17 mouse cellular contexts compared by ENCODE assay signal in the genomic region with DNA sequence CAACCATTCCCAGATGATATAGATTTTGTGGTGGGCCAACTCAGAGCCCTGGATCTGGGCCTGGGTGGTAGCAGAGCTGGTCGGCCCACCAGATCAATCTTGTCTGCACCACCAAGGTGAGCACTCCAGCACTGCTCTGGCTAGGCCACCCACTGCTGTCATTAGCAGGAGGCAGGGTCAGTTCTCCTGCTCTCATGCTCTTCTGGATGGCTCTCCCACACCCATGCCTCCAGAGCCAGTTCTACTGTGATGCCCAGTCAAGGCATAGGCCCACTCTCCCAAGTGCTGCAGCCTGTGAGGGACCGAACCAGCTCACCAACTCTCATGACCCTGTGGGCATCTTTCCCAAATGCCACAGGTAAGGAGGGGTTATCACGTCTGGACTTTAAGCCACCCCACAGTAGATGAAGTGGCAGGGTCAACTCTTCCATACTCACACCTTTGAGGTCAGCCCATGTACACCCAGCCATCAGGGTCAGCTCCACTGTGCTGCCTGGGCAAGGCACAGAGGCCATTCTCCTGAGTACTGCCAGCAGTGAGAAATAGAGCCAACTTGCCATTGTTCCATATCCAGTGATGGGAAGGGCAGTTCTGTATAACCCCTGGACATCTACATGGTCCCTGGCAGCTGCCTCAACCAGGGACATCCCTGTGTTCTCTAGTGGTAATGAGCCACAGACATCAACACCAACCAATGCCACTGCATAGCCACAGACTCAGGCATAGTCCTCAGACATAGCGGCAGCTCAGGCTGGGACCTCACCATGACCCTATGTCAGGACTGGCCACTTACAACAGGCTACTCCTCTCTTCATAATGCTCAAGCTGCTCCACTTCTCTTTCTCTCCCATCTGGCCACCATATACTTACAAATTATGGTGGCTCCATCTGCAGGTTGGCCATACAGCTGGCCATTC.
DNase-seq lines count a peak whose midpoint lies in the region; ATAC-seq lines count a peak whose summit lies in the region.
"Had no signal": no experiment of that assay in that cellular context is flagged by ENCODE, and none has a peak within 500 bp of the region (broad histone marks: within the 10 kb centered on the region; RNA-seq: fewer than 3 reads in every experiment).

No protein-coding gene starts in this region.

- no peak for DNase-seq in kidney, adult 9 months
- DNase-seq in midbrain, embryonic 10.5 days (ENCODE audit: low spot score) = no peak
- no peak for DNase-seq in thymus, postnatal 0 days (ENCODE audit: low spot score)
- DNase-seq: cerebellum, adult 11-12 months; gastrocnemius, postnatal 10 days; heart, adult 18-20 months; kidney, adult 8-10 months; lung, postnatal 4 days; thymus, postnatal 25 days had no signal

- no peak overlapping the region for H3K27ac ChIP-seq in forebrain, embryonic 13.5 days
- H3K27ac ChIP-seq in forebrain, embryonic 16.5 days (ENCODE audit: low read length) = no peak overlapping the region
- no peak overlapping the region for H3K27ac ChIP-seq in kidney, embryonic 16.5 days (ENCODE audit: low read length)
- no peak overlapping the region for H3K27ac ChIP-seq in midbrain, embryonic 13.5 days
- no peak overlapping the region for H3K27ac ChIP-seq in midbrain, embryonic 10.5 days (replicated peaks)
- H3K27ac ChIP-seq in limb, embryonic 15.5 days = no peak overlapping the region
- H3K27ac ChIP-seq: heart, embryonic 15.5 days; liver, embryonic 12.5 days; stomach, postnatal 0 days had no signal

- H3K36me3 ChIP-seq in forebrain, embryonic 13.5 days (ENCODE audit: poor library complexity, severe bottlenecking) = no peaks in the 10 kb centered on the region
- H3K36me3 ChIP-seq in forebrain, embryonic 16.5 days (ENCODE audit: control insufficient read depth, insufficient read depth) = no peaks in the 10 kb centered on the region
- H3K36me3 ChIP-seq in kidney, embryonic 16.5 days (ENCODE audit: insufficient read depth, low read length) = no peaks in the 10 kb centered on the region
- no peaks in the 10 kb centered on the region for H3K36me3 ChIP-seq in midbrain, embryonic 13.5 days
- no peaks in the 10 kb centered on the region for H3K36me3 ChIP-seq in midbrain, embryonic 10.5 days
- no peaks in the 10 kb centered on the region for H3K36me3 ChIP-seq in limb, embryonic 15.5 days
- H3K36me3 ChIP-seq: heart, embryonic 15.5 days; liver, embryonic 12.5 days had no signal

- WGBS in forebrain, embryonic 13.5 days = 87% methylated on average over 4 of the region's 4 CpGs
- WGBS in forebrain, embryonic 16.5 days = 91% methylated on average over 4 of the region's 4 CpGs
- WGBS in kidney, embryonic 16.5 days = 81% methylated on average over 4 of the region's 4 CpGs
- 92% methylated on average over 4 of the region's 4 CpGs for WGBS in midbrain, embryonic 13.5 days
- 86% methylated on average over 4 of the region's 4 CpGs for WGBS in midbrain, embryonic 10.5 days
- WGBS in limb, embryonic 15.5 days = 83% methylated on average over 4 of the region's 4 CpGs

- H3K4me3 ChIP-seq in forebrain, embryonic 13.5 days = no peak overlapping the region
- H3K4me3 ChIP-seq in forebrain, embryonic 16.5 days (replicated peaks; ENCODE audit: low read length) = no peak overlapping the region
- no peak overlapping the region for H3K4me3 ChIP-seq in kidney, embryonic 16.5 days (ENCODE audit: low read length)
- H3K4me3 ChIP-seq in midbrain, embryonic 13.5 days (replicated peaks) = no peak overlapping the region
- no peak overlapping the region for H3K4me3 ChIP-seq in midbrain, embryonic 10.5 days
- no peak overlapping the region for H3K4me3 ChIP-seq in limb, embryonic 15.5 days
- H3K4me3 ChIP-seq: heart, embryonic 15.5 days; liver, embryonic 12.5 days had no signal

- no peaks in the 10 kb centered on the region for H3K27me3 ChIP-seq in forebrain, embryonic 13.5 days
- no peaks in the 10 kb centered on the region for H3K27me3 ChIP-seq in forebrain, embryonic 16.5 days (replicated peaks; ENCODE audit: control insufficient read depth, insufficient read depth, low read length)
- no peaks in the 10 kb centered on the region for H3K27me3 ChIP-seq in kidney, embryonic 16.5 days (ENCODE audit: insufficient read depth, low read length)
- H3K27me3 ChIP-seq in midbrain, embryonic 13.5 days = no peaks in the 10 kb centered on the region
- no peaks in the 10 kb centered on the region for H3K27me3 ChIP-seq in midbrain, embryonic 10.5 days (ENCODE audit: low read depth, poor library complexity, severe bottlenecking)
- no peaks in the 10 kb centered on the region for H3K27me3 ChIP-seq in limb, embryonic 15.5 days
- H3K27me3 ChIP-seq: liver, embryonic 12.5 days had no signal

- no peaks in the 10 kb centered on the region for H3K9me3 ChIP-seq in forebrain, embryonic 13.5 days (replicated peaks)
- H3K9me3 ChIP-seq in forebrain, embryonic 16.5 days (ENCODE audit: control insufficient read depth, low read length) = no peaks in the 10 kb centered on the region
- H3K9me3 ChIP-seq in kidney, embryonic 16.5 days (ENCODE audit: low read length) = no peaks in the 10 kb centered on the region
- no peaks in the 10 kb centered on the region for H3K9me3 ChIP-seq in midbrain, embryonic 13.5 days
- H3K9me3 ChIP-seq in midbrain, embryonic 10.5 days (replicated peaks) = no peaks in the 10 kb centered on the region
- no peaks in the 10 kb centered on the region for H3K9me3 ChIP-seq in limb, embryonic 15.5 days
- H3K9me3 ChIP-seq: heart, embryonic 15.5 days; liver, embryonic 12.5 days had no signal

- H3K4me1 ChIP-seq in forebrain, embryonic 13.5 days = no peaks in the 10 kb centered on the region
- no peaks in the 10 kb centered on the region for H3K4me1 ChIP-seq in forebrain, embryonic 16.5 days (replicated peaks; ENCODE audit: control insufficient read depth, insufficient read depth, low read length)
- H3K4me1 ChIP-seq in kidney, embryonic 16.5 days (ENCODE audit: insufficient read depth, low read length) = no peaks in the 10 kb centered on the region
- no peaks in the 10 kb centered on the region for H3K4me1 ChIP-seq in midbrain, embryonic 13.5 days (replicated peaks)
- H3K4me1 ChIP-seq in midbrain, embryonic 10.5 days = no peaks in the 10 kb centered on the region
- H3K4me1 ChIP-seq in limb, embryonic 15.5 days = no peaks in the 10 kb centered on the region
- H3K4me1 ChIP-seq: heart, embryonic 15.5 days; liver, embryonic 12.5 days had no signal

- peak; percentile 5; the same call in 1 of the 2 replicates for ATAC-seq in forebrain, embryonic 13.5 days
- ATAC-seq in forebrain, embryonic 16.5 days = no peak
- ATAC-seq in kidney, embryonic 16.5 days (ENCODE audit: low FRiP score, low TSS enrichment) = peak; percentile 49; the same call in 1 of the 2 replicates
- ATAC-seq in midbrain, embryonic 13.5 days = peak; percentile 61
- ATAC-seq in limb, embryonic 15.5 days (ENCODE audit: insufficient number of reproducible peaks, low FRiP score, low TSS enrichment, low read depth) = 0 out of 2 replicates have a peak, but pooled peaks have one; percentile 35
- ATAC-seq: liver, embryonic 12.5 days had no signal

- H3K9ac ChIP-seq in forebrain, embryonic 13.5 days = no peak overlapping the region
- no peak overlapping the region for H3K9ac ChIP-seq in forebrain, embryonic 16.5 days (replicated peaks; ENCODE audit: low read depth, low read length)
- no peak overlapping the region for H3K9ac ChIP-seq in kidney, embryonic 16.5 days (replicated peaks; ENCODE audit: low read length)
- H3K9ac ChIP-seq in midbrain, embryonic 13.5 days (replicated peaks) = no peak overlapping the region
- H3K9ac ChIP-seq in limb, embryonic 15.5 days = no peak overlapping the region
- H3K9ac ChIP-seq: heart, embryonic 15.5 days; liver, embryonic 12.5 days had no signal

- no peak overlapping the region for H3K4me2 ChIP-seq in forebrain, embryonic 13.5 days
- no peak overlapping the region for H3K4me2 ChIP-seq in forebrain, embryonic 16.5 days (ENCODE audit: low read length)
- no peak overlapping the region for H3K4me2 ChIP-seq in kidney, embryonic 16.5 days (replicated peaks; ENCODE audit: low read depth, low read length)
- H3K4me2 ChIP-seq in midbrain, embryonic 13.5 days (replicated peaks) = no peak overlapping the region
- H3K4me2 ChIP-seq in limb, embryonic 15.5 days = no peak overlapping the region
- H3K4me2 ChIP-seq: heart, embryonic 15.5 days; liver, embryonic 12.5 days had no signal
